Mouse (Mus musculus) lung, postnatal 25 days (tissue): ENCODE results near the gene Tnfaip6.
"Not testable (repeated sequence)": the region's sequence is repeated elsewhere in the genome, so short reads cannot be mapped to it uniquely, and the experiment has no call there.

ENCODE experiments used
- DNase-seq: peaks from one replicate; pipeline ENCODE4 v3.0.0; 2022; ENCODE audit warnings: low spot score

Gene Tnfaip6

DNA sequence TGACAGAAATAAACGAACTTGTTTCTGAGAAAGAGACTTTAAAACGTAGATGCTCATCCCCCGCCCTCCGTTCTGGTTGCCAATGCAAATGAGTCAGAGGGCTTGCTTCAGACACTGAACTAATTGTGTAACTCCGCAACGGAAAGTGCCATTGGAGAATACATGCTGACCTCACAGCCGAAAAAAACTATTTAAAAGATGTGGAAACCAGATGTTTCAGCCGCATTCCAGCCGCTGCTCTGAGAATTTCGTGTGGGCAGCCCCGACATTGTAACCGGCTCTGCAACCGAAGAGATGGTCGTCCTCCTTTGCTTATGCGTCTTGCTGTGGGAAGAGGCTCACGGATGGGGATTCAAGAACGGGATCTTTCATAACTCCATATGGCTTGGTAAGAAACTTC lies at the start of gene Tnfaip6:
Gene Tnfaip6 (plus strand): TSS at position 128 of the 400 bp plus-strand sequence.
- DNase-seq: peak; percentile 66

GRCm38 (mm10) chr2:51989559-51989958 lies 48.2 kb upstream of the Tnfaip6 start:
- DNase-seq: no peak

GRCm38 (mm10) chr2:51991447-51991846 lies 46.4 kb upstream of the Tnfaip6 start:
- DNase-seq: no peak

DNA sequence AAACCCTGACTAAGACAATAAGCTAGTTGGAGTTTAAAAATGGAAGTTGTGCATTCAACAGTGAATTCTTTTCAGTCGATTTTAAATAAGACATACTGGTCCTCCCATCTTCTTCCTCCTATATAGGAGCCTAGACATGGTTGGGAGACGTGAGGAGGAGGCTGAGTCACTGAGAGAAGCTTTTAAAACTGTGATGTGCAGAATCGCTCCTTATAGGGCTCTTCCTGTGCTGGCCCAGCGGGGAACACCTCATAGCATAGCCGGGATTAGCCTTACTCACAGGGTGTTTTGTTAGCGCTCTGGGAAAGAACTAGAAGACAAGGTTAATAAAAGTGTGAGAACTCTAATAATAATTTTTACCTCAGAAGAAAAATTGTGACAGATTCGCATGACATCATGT lies 37.8 kb upstream of the Tnfaip6 start:
- DNase-seq: no peak

DNA sequence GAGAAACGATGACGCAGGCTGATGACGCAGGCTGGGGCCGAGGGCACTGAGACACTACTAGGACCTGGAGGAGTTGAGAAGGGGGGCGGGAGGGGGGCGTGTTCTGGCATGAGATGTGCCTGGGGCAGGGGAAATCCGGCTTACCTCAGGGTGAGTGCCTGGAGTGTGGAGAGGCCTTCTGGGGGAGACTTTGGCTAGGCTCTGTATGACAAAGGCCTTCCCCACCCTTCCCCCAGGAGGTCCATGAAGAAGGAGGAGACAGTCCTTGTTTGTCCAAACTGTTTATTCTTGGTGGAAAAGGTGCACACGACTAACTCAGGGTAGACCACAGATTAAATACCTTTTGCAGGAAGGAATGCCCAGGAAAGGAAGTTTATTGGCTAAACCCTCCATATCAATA lies 36.3 kb upstream of the Tnfaip6 start:
- no peak for DNase-seq

DNA sequence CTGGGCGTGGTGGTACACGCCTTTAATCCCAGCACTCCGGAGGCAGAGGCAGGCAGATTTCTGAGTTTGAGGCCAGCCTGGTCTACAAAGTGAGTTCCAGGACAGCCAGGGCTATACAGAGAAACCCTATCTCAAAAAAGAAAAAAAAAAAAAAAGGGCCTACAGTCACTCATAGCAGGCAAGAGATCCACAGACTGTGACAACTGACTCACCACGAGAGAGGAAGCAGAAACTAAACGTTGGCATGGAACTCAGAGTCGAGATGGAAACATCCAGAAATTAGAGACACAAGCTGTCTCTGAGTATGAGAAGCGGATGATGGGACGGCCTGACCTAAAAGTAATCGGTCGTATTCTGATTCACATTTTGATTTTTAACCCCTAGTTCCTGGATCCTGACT lies 35.5 kb upstream of the Tnfaip6 start:
- DNase-seq: not testable (repeated sequence)

DNA sequence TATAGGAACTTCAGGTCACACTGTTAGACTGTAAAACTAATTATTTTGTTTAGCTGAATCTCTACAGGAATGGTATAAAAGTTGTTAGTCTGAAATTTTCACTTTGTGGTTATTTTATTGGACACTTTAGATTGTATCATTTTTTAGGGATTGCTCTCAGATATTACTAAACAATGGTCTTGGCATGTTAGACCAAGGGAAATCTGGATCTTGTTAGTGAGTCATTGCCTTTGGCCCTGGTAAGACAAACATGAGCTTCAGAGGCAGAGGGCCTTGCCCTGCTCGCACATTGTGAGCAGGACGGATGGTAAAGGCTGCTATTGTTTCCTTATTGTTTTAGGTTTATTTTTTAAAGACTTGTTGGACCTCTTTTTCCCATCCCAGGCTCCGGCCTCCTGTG lies 31.4 kb upstream of the Tnfaip6 start:
- DNase-seq: no peak

GRCm38 (mm10) chr2:52011820-52012219 lies 26.0 kb upstream of the Tnfaip6 start:
- DNase-seq: not testable (repeated sequence)

GRCm38 (mm10) chr2:52013306-52013820 lies 24.4 kb upstream of the Tnfaip6 start:
- no peak for DNase-seq

DNA sequence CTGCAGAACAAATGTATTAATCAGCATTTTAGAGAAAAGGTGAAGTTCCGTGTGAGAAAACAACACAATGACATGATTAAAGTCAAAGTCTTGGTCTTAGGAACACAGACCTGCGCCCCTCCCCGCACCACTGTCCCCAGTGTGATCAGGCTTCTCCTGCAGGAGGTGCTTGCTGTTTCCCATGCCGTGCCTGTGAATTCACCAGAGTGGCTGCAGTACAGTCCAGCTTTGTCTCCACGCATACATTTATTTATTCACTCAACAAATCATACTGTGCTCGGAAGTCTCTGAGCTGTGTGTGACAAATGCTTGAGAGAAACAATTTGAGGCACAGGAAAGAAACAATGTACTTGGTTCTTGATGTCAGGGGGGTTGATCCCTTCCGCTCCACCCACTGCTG lies 21.4 kb upstream of the Tnfaip6 start:
- no peak for DNase-seq

DNA sequence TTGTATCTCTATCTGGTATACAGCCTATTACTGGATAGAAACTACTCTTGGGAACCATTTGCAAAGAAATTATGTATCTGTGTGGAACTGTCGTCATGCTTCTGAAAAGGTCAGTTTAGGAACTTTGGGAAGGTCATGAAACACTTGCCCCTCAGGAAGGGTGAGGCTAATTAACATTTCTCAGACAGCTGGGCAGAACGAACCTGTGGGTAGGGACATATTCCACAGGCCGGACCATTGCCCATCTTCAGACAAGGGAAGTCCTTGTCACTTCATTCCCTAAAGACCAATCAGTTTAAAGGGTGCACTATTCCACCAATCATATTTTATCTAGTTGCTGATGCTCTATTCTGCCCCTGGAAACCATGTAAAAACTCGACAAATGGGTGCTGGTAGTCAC lies 10.7 kb upstream of the Tnfaip6 start:
- DNase-seq: no peak

DNA sequence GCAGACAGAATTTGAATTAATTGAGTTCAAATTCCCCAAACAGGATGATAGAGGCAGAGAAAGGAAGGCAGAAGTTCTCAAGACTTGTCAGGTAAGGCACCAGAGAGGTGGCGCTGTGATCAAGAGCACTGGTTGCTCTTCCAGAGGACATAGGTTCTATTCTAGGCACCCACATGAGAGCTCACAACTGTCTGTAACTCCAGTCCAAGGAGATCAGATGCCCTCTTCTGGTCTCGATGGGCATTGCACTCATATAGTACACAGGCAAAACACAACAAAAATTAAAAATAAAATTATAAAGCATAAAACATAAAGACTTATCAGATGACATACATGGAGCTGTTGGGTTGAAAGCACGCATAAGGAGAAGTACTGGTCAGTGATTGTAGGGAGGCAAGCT lies 8.4 kb upstream of the Tnfaip6 start:
- no peak for DNase-seq

DNA sequence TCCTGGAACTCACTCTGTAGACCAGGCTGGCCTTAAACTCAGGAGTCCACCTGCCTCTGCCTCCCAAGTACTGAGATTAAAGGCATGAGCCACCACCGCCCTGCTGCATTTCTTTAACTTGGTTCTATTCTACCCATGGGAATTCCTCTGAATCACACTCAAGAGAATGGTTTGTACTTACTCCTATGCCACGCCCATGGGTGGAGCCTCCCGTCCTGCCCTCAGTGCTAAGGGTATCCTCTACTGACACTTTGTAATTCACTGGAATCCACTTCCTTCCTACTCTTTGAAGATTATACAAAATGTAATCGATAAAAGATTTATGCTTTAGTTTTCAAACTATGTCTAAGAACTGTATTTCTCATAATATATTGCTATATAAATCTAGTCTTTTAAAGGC lies 6.3 kb upstream of the Tnfaip6 start:
- no peak for DNase-seq

- DNase-seq: no peak
Measured at GRCm38 (mm10) chr2:52034601-52035000, 3.2 kb upstream of the Tnfaip6 start.

- no peak for DNase-seq
Measured at GRCm38 (mm10) chr2:52035144-52035543, 2.7 kb upstream of the Tnfaip6 start.

- DNase-seq: no peak
Measured at GRCm38 (mm10) chr2:52036929-52037595, 747 bp upstream of the Tnfaip6 start.

GRCm38 (mm10) chr2:52038558-52038957 lies 749 bp downstream of the Tnfaip6 start:
- no peak for DNase-seq

DNA sequence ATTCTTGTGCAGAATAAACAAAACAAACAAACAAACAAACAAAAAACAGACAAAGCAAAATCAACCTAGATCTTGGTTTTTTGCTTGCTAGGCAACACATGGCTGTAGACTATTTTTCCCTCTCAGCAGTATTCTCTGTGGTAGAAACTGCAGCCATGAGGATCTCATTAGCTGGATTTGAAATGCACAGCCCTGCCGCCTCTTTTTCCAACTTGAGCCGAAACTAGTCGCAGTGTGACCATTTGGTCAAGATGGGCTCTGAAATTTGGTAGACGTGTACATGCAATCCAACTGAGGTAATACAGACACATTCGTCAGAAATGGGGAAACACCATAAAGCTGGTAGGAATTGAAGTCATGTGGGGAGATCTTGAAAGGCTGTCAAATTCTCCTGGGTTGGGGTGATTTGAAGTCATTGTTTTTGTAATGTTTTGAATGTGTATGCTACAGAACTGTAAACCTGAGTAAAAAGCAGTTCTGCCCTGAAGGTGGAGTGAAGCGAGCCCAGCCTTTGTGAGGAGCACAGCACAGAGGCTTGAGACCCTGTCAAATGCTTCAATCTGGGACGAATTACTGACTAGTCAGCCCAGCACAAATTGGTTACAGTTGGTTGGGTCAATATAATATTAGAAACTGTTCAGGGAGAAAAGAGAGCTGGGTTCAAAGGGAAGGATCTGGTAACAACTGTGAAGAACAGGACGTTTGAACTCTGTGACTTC lies 1.4 kb downstream of the Tnfaip6 start:
- DNase-seq: no peak

GRCm38 (mm10) chr2:52042132-52042531 lies 4.3 kb downstream of the Tnfaip6 start:
- no peak for DNase-seq

GRCm38 (mm10) chr2:52042714-52043113 lies 4.9 kb downstream of the Tnfaip6 start:
- no peak for DNase-seq

- no peak for DNase-seq
Measured at GRCm38 (mm10) chr2:52043485-52043884, 5.7 kb downstream of the Tnfaip6 start.

GRCm38 (mm10) chr2:52046032-52046431 lies 8.2 kb downstream of the Tnfaip6 start:
- no peak for DNase-seq

DNA sequence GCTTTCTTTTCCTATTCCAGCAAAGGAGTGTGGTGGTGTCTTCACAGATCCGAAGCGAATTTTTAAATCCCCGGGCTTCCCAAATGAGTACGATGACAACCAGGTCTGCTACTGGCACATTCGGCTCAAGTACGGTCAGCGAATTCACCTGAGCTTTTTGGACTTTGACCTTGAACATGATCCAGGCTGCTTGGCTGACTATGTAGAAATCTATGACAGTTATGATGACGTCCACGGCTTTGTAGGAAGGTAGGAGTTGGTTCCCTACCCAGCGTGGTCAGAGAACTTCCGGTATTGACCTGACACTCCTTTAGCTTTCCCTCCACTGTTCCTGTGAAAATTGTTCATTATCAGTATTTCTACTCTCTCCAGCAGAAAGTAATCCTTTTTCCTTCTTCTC lies 13.0 kb downstream of the Tnfaip6 start:
- DNase-seq: no peak

- DNase-seq: no peak
Measured at GRCm38 (mm10) chr2:52052335-52052734, 14.5 kb downstream of the Tnfaip6 start.
